Mouse (Mus musculus): Measurements from ENCODE around the gene Neurl3. TPM values are rescaled to one million over a fixed set of nuclear protein-coding genes. Genes with fewer than 3 reads are reported as not detected.
A peak's percentile ranks its signal among the peaks of the same experiment; 100 is the strongest.

Neurl3 gene
- total RNA-seq, 2 experiments from 2014 or later: 4.9 to 5.3 TPM

DNA sequence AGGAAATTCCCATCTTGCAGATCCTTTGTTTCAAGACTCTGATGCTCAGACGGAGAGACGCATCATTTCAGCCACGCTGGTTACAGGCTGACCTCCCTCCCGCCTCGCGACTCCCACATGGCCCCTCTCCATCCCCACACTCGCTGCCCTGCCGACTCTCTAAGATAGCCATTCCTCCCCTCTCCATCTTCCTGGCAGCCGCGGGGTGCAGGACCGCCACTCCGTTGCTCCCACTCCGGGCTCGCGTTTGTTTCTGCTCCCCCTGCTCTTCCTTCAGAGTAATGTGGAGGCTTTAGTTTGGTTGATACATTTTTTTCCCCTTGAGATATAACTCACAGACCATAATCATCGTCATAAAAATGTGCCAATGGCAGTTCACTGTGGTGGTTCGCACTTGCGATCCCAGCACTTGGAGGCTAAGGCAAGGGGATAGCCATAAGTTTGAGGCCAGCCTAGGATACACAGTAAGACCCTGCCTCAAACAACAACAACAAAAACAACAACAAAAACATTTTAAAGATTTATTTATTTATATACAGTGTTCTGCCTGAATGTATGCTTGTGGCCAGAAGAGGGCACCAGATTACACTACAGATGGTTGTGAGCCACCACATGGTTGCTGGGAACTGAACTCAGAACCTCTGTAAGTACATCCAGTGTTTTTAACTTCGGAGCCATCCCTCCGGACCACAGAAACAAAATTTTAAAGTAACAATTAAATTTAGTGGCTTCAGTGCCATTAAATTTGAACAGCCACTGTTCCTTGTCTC is 18.4 kb downstream of the Neurl3 start:
- peak; percentile 25 for DNase-seq

DNA sequence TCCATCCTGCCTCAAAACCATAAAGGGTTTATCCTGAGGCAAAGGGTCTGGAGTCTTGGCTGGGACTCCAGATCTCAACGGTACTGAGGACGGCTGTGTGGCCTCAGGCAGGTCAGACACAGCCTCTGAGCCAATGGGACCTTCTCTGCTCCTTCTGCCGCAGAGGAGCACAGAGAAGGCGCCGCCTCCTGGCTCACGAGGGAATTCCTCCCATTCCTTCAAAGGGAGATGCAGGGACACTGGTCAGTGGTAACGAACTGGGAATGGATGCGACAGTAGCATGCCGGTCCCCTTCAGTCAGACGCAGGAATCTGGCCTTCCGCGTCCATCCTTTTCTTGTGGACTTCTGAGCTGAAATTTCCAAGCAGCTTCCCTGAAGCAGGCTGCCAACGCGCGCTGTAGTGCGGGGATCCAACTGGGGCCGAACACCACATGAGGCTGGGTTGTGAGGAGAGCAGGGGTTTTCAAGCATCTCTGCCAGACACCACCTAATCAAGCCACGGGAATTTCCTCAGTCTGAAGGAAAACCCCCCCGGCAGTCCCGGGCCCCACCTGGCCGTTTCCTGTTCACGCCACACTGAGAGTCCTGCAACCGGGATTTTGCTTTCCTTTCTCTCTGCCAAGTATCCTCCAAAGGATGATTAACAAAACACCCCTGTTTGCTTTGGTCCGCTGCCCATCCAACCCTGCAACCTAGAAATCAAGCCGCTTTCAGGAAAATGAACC is 19.7 kb downstream of the Neurl3 start:
- DNase-seq: peak; percentile 64

DNA sequence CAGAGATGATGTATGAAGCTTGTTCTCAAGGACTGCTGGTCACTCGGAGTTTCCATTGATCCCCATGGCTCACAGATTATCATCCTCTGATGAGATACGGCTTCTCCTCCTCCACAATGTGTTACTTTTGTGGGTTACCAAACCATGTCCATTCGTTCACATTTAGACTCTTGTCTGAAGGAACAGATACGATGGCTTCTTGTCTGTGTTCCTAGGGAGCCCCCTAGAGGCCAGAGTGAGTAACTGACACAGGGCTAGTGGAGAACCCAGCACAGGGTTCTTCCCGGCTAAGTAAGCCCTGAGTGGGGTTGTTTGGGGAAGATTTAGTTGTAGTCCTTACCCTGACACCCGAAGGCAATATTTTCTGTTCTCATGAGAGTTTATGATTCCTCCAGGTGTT is 21.7 kb downstream of the Neurl3 start:
- DNase-seq: peak; percentile 79

DNA sequence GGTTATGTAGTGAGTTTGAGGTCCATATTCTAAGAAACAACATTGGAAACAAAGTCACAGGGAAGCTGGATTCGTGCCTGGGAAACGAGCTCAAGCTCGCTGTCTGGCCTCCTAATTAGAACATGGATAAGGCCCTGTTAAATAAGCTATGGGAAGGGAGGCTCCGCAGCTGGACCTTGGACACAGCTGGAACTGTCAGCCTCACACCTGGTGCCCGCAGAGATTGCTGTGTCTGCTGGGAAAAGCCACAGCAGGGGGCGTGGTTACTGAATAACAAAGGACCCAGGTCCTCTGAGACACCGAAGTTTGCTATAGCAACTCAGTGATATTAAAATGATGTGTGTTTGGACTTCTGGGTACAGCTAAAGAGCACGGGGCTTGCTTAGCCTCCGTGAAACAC is 23.1 kb downstream of the Neurl3 start:
- DNase-seq: no peak

DNA sequence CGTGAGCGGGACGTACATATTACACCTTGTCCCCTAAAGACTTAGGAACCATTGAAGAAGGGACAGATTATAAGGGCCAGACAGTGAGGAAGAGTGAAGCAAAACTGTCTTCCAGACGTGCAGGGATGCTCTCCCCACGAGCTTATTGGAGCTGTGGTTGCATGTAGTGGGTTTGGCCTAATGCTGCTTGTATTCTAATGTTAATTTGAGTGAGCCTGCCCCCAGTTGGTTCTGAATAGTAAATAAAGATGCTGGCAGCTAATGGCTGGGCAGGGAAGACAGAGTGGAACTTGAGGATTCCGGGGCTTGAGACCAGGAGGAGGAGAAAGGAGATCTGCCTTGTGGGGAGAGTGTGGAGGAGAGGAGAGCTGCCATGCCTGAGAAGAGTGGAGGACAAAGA is 27.8 kb downstream of the Neurl3 start:
- DNase-seq: no peak

DNA sequence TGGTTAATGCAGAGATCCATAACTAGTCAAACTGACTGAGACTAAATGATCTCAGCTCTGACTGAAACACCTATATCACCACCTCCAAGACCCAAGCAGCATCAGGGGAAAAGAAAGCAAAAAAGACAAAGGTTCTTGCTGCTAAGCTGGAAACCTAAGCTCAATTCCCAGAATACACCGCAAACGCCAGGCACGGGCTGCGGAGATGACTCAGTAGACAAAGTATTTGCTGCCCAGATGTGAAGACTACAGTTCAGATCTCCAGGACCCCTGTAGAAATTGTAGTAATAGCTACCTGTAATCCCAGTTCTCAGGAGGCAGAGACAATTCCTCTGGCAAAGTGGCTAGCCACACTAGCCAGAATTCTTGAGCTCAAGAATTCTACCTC is 29.7 kb downstream of the Neurl3 start:
- DNase-seq: no peak

DNA sequence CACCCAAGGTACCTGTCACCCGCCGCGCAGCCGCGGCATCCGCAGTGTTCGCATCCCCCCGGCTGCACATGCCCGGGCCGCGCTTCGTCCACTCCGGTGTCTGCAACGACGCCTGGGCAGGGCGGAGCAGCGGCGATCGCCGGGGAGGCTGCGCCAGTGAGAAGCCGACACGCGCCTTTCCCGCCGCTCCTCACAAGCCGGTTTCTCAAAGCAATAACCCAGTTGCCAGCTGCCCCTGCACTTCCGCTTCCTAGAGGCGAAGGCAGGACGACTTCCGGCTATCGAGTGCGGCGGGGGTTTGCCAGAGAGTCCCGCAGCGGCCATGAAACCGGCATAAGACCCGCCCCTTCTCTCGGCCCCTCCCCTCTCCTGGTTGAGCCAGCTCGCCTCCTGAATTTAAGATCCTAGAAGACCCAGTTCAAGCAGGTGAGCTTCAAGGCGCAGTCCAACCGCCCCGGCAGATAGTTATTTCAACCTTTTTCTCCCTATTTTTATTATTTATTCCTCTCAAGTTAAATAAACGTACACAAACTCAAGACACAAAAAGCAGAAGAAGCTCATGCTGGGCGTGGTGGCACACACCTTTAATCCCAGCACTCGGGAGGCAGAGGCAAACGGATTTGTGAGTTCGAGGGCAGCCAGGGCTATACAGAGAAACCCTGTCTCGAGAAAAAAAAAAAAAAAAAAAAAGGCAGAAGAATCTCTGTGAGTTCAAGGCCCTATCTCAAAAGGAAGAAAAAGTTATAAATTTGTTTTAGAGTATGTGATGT is 30.2 kb downstream of the Neurl3 start, which contains the start of gene Uggt1:
Gene Uggt1, minus strand, starts transcription at position 663 of the 770 bp plus-strand sequence.
- DNase-seq: peak; percentile 93

DNA sequence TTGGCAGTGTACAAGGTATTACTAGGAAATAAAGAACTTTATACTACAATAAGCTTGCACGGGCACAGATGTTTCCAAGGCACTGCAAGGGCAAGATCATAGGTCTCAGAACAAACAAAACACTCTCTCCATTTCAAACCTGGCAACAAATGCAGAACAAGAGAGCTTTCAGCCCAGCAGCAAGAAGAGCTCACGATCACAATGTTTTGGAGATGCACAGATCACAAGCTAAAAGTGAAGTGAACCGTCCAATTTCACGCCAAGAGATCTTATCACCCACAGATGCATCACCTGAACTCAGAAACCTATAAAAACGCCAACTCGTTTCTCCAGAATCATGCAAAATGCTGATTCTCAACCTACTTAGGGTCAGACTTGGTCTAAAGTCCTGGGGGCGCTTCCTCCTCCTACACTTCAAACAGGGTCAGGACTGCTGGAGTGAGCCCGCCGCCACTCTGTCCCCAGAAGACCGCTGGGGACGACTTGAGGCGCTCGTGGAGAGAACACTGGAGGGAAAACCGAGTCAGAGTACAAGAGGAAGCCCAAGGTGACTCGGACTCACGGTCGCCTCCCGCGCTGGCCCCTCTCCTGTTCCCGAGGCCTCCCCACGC is 30.9 kb downstream of the Neurl3 start:
- no peak for DNase-seq

DNA sequence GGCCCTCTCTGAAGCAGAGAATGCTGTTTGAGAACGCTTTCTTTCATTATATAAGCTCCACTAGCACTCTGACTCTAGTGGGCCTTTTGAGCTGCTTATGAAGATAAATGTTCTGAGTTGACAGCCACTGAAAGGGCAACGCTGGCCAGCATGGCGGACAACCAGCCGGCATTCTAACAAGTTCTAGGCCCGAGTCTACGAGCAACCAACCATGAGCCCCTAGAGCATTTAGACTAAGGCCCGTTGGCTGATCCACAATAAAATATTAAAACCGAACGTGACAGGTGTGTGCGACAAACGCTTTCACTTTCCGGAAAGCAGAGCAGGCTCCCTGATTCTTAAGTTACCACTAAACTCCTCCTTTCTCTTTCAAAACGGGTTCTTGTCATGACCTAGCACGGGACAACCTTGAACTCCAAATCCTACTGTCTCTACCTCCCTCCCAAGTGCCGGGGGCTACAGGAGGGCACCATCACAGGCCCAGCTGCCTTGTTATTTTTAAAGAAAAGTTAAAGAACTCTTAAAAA is 32.5 kb downstream of the Neurl3 start:
- no peak for DNase-seq

DNA sequence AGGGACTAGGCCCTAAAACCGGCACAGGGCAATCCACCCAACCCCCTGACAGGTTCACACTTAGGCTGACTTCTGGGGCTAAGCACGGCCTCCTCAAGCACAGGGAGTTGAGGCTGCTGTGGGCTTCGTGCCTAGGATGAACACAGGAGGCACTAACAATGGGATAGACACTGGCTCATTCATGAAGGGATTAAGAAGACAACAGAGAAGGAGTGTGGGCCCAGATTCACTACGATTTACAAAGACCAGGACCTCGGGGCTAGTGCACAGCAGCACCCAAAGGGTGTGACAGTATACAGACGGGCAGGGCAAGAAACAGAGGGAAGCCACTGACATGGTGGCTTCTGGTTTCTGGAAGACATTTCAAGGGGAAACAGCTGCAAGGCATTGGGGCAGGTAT is 34.3 kb downstream of the Neurl3 start:
- DNase-seq: no peak

DNA sequence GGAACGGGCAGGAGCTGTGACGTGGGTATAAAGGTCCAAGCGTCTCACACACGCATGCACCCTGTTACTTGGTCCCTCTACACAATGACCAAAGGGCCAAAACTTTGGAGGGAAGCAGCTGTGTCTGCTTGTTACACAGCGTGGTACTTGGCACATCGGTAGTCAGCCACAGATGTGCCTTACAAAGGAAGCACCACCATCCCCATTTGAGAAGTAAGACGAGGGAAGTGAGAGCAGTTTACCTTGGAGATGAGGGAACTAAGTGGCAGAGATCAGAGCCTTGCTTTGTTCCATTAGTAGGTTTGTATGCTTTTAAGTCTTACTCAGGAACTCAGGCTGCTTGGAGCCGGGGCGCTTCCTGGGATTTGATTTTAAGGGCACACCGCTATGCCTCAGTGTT is 35.1 kb downstream of the Neurl3 start:
- no peak for DNase-seq

DNA sequence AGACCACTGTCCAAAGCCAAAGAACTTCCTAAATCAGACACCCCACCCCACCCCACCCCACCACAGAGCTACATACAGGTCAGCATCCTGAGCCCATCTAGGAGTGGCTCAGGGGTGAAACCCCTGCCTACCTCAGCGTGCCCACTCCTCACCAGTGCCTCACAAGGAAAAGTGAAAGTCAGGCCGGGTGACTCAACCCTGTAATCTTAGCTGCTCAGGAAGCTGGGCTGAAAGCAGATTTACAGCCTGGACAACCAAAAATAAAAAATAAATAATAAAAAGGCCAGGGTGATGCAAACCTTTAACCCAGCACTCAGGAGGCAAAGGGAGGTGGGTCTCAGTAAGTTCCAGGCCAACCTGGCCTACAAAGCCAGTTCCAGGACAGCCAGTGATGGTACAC is 38.6 kb downstream of the Neurl3 start:
- DNase-seq: no peak

DNA sequence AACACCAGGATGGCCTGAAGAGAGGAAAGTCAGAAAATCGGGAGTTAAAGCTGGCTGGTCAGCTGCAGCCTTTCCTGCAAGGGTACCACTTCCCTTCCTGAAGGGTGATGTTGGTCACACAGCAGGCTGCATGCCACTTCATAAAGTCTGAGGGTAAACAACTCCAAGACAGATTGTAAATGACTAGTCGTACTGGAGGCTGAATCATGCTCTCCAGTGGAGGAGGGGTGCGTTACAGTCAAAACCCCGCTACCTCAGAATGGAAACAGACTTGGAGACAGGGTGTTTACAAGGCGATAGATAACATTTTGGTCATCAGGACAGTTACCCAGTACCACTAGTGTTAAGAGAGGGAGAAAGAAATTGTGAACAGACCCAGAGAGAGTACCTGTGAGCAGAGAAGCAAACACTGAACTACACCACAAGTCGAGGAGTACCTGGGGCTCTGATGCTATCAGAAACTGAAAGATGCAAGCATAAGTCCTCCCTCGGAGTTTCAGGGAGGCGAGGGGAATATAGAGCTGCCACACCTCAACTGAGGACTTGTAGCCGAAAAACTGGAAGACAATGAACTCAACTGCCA is 39.3 kb downstream of the Neurl3 start:
- DNase-seq: no peak

DNA sequence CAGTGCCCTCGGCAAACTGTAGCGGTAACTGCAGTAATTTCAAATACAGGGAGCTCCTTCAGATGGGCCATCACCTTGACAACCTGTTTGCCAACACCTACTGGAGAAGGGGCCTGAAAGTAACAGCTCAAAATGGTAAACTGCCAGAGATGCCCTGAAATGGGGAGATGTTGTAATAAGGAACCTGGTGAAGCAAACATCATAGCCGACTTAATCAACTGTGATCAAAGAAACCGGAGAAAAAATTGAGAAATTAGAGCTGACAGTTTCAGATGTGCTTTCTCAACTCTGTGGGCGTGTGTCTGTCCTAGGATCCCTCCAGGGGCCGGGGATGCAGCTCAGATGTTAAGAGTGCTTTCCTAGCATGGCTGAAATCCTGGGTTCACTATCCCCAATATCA is 41.3 kb downstream of the Neurl3 start:
- DNase-seq: no peak

DNA sequence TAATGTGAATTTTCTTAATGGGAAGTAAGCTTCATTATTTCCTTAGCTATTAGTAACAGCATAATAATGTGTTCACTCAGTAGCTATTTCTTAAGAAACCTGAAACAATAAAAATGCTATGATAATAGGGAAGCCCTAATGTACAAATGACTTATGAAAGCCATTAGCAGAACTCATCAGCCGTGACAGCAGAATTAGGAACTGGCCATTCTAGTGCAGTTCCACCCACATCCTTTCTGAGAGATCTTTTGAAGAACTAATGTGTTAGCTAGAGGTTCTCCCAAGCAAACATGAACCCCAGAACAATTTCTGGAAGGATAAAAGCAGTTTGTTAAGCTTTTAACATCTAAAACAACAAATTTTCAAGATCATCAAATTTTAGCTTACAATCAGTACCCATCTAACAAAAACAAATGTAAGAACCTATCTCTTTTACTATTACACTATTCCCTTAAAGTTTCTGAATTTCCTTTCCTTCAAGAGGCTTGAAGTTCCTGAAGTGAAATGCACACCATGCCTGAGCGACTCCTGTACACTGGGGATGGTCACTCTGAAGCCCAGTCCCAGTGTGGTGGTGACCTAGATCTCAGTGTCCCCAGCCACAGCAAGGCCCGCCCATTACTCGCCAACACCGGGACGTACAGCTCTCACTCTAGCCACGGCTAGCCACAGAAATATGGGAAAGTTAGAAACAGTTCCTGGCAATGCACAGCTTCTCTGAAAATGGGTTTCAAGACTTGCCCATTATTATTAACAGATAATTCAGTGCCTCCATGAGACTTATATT is 43.4 kb downstream of the Neurl3 start:
- DNase-seq: no peak

DNA sequence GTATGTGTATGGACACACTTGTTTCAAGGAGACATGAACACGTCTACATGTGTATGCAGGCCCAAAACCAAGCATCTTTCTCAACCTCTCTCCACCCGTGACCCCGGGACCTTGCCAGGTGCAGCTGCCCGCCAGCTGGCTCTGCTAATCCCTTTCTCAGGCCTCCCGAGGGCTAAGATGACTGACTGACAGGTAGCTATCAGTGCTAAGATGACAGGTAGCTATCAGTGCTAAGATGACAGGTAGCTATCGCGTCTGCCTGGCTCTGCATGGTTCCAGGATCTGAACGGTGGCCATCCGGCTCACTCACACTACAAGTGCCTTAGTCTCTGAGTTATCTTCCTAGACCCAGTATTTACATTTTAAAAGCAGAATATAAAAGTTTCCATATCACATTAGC is 46.0 kb downstream of the Neurl3 start:
- DNase-seq: no peak

DNA sequence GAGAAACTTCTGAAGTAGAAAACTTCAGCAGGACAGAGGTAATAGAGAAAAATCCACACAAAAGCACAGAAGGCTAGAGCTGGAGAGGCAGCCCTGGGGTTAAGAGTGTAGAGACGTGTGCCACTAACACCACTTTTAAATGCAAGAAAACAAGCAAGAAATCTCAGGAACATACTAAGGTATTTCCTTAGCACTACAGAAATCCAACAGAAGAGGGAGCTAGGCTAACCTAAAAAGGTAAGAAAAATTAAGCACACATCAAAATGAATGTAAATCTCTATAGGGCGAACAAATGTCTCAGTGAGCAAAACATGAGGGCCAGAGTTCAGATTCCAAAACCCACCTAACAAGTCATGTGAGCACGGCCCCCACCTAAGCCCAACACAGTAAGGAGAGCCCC is 49.8 kb downstream of the Neurl3 start:
- no peak for DNase-seq

Measured in heart, postnatal 4 days (tissue).